Mouse (Mus musculus) spleen, postnatal 4 days (tissue): ENCODE measurements around the gene Pole4.
"Not testable (repeated sequence)": the region's sequence is repeated elsewhere in the genome, so short reads cannot be mapped to it uniquely, and the experiment has no call there.

Source experiments
- DNase-seq, 2 experiments: peaks; one replicate each; pipeline ENCODE4 v3.0.0; 2022; ENCODE audit warnings: low spot score in 2 of 2

Pole4 gene

GRCm38 (mm10) chr6:82715253-82715652, 10.1 kb upstream of the Pole4 start:
- no peak for DNase-seq

DNA sequence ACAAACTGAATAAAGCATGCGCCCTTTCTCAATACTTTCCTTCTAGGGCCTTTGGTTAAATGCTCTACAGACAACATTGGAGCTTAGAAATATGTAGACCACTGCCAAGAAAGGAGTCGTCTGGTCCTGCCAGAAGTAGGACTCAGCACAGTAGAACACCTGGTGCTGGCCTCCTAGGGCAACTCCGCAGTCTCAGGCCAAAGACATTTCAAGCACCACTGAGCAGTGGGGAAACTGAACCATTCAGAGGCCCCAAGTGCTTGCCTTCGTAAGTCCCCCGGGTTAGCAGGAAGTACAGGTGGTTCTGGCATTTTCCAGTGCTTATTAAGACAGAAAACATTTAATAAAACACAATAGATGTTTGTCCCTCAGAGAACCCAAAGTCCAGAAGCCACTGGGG, 9.7 kb upstream of the Pole4 start:
- DNase-seq, result no peak

- DNase-seq, result peak; percentile 69 to 87
These were observed 9.1 kb upstream of the Pole4 start for GRCm38 (mm10) chr6:82714243-82714642.

DNA sequence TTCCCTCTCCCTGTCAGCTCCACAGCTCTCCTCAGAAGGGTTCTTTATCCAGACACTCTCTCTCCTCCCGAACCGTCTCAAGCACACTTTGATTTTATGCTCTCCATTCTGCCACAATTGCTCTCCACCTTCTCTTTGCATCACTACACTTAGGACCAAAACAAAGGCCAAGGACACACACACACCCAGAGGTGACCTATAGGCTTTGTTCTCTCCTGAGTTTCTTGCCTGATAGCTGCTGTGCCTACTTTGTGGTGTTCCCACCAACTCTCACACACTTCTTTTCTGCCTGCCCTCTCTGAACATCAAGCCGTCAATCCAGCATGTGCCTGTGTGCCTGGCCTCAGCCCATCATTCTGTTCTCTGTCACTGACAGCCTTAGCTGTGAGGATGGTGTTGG, 2.6 kb upstream of the Pole4 start:
- no peak for DNase-seq

DNA sequence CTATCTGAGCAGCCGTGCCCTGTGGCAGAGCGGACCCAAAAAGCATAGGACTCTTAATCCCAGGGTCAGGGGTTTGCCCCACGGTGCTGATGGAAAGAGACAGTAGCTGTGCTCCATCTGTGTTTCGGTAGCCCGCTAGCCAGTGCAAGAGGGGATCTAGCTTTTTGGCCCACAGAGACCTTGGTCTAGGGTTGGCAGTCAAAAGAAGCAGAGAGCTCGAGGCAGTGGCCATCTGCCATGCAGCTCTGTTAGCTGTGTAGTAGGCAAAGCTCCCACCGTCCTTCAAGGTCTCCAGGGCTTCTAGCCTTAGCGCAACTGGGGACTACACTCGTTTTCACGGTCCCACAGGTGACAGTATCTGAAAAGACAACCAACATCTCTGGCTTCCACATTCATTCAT, 2.1 kb upstream of the Pole4 start:
- DNase-seq, result no peak

- DNase-seq, result no peak
These were observed 1.5 kb downstream of the Pole4 start for GRCm38 (mm10) chr6:82703710-82704109.

DNA sequence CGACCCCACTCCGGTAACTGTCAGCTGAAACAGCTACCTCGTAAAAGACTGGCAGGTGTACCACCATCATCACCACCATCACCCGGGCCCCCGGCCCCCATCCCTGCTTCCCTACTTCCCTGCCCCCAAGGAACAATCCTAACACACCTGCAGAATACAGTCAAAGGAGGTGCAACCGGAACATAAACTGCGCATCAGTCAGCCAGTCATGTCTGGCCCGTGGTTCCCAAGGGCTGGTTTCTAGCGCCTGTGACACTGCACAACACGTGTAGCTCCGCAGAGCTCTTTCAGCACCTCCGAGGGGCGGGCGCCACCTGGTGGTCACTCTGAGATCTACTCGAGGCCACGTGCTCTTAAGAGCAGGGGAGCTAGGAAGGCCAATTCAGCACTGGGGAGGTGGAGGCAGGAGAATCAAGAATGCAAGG, 2.6 kb downstream of the Pole4 start:
- DNase-seq, result peak; percentile 83 to 96

DNA sequence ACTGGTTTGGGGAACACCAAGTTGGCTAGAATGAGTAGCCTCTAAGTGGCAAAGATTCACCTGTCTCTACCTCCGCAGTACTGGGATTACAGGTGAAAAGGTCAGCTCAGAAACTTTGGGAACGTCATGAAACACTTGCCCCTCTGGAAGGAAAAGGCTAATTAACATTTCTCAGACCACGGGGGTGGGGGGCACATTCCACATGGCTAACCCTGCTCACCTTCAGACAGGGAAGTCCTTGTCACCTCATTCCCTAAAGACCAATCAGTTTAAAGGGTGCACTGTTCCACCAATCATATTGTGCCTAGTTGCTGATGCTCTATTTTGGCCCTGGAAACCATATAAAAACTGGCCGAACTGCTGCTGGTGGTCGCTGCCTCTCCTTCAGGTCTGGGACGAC, 3.9 kb downstream of the Pole4 start:
- DNase-seq, result no peak

- no peak for DNase-seq
These were observed 5.3 kb downstream of the Pole4 start for GRCm38 (mm10) chr6:82699831-82700230.

GRCm38 (mm10) chr6:82696736-82697135, 8.4 kb downstream of the Pole4 start:
- DNase-seq, result no peak

DNA sequence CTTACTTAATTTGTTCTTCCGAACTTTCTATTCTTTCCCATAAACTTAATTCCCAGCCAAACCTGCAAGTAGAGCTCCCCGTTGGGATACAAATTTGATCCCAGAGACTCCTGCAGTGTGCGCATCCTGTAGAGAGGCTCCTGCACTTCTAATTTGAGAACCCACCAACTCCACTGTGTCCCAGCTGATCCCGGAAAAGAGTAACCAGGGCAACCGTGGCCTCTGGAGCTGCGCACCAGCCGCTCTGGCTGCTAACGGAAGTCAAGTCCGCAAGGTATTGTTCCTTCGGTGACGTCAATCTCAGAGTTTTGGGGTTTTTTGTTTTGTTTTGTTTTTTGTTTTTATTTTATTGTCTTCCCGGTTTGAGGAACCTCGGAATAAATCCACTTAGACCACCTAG, 10.5 kb downstream of the Pole4 start:
- DNase-seq, result no peak

- DNase-seq, result no peak
These were observed 15.7 kb downstream of the Pole4 start for GRCm38 (mm10) chr6:82689474-82689873.

GRCm38 (mm10) chr6:82688586-82688985, 16.6 kb downstream of the Pole4 start:
- DNase-seq, result not testable (repeated sequence)

- DNase-seq, result no peak
These were observed 21.0 kb downstream of the Pole4 start for GRCm38 (mm10) chr6:82684136-82684535.

- not testable (repeated sequence) for DNase-seq
These were observed 25.9 kb downstream of the Pole4 start for GRCm38 (mm10) chr6:82679286-82679685.

- DNase-seq, result not testable (repeated sequence)
These were observed 27.5 kb downstream of the Pole4 start for GRCm38 (mm10) chr6:82677629-82678028.

DNA sequence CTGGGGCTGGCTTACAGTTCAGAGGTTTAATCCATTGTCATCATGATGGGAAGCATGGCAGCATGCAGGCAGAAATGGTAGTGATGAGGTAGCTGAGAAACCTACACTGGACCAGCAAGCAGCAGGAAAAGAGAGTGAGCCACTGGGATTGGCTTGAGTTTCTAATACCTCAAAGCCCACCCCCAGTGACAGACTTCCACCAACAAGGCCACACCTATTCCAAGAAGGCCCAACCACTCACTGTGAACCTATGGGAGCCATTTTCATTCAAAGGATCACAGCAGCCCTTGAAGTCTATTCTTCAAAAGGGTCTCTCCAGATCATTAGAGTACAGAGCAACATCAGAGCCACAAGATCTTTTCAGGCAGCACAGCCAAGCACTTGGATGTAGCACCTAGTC, 38.7 kb downstream of the Pole4 start:
- DNase-seq, result no peak

DNA sequence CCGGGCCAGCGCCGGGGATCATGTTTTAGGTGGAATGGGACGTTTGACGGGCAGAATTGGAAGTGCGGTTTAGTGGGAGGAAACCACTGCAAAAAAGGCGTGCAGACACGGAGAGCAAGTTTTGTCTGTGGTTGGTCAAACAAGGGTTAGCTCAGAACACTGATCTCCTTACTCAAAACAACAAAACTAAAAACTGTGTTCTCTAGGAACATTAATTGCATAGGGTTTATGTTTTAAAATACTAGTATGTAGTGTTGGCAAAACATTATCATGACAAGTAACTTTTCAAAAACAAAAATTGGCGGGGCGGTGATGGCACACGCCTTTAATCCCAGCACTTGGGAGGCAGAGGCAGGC, 52.0 kb downstream of the Pole4 start:
- DNase-seq, result no peak

DNA sequence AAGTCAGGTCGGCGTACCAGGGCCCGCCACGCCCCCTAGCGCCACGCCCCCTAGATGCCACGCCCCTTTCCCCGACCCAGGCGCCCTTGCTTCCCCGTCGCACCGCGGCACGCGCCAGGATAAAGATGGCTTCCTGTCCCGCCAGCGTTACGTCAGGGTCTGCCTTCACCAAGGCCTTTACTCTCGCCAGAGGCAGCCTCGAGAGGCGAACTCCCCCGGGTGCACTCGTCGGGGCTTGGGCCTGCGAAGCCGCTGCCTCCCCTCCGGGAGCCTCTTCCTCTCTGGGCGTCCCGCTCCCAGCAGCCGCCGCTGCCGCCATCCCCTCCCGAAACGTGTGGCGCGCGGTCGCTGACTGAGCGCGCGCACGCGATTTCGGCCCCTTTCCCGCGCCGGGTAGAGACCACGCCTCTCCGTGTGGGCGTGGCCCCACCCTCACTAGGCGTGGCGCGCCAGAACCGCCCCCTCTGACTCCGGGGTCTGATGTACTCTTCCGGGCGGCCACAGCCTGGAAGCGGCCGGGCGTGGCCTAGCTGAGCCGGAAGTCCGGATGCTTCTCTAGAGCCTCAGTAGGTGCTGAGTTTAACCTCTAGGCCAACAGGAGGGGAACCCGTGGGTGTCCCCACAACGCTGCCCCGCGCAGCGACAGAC, 52.5 kb downstream of the Pole4 start:
- peak; percentile 98 to 99 for DNase-seq

- DNase-seq, result no peak
These were observed 56.1 kb downstream of the Pole4 start for GRCm38 (mm10) chr6:82649096-82649495.

GRCm38 (mm10) chr6:82647940-82648655, 57.1 kb downstream of the Pole4 start:
- no peak for DNase-seq

DNA sequence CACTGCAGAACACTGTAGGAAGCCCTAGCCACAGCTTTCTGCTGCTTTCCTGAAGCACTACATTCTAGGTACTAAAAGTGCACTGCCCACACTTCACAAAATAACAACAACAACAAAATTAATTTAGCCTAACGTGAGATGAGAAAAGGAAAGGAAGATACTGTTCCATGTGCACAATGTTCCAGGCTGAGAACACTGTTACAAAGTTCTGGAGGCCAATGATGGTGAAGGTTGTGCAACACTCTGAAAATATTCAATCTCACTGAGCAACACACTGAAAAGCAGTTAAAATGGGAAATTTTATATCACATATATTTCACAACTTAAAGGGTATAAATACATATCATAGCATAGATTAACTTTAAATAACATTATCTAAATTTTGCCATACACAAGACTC, 58.2 kb downstream of the Pole4 start:
- no peak for DNase-seq

- no peak for DNase-seq
These were observed 65.1 kb downstream of the Pole4 start for GRCm38 (mm10) chr6:82640046-82640445.

DNA sequence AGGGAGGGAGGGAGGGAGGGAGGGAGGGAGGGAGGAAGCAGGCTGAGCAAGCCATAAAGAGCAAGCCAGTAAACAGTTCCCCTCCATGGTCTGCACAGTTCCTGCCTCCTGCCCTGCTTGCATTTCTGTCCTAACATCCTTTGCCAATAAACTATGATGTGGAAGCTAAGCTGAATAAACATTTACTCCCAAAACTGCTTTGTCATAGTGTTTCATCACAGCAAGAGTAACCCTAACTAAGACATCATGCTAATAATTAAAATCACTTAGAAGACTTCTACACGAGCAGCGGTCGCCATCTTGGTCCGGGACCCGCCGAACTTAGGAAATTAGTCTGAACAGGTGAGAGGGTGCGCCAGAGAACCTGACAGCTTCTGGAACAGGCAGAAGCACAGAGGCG, 79.8 kb downstream of the Pole4 start:
- DNase-seq, result not testable (repeated sequence)
